Mouse (Mus musculus) midbrain, postnatal 0 days (tissue): Measurements from ENCODE around the gene Ptpn1. TPM values are rescaled to one million over a fixed set of nuclear protein-coding genes. Genes with fewer than 3 reads are reported as not detected.
A peak's percentile ranks its signal among the peaks of the same experiment; 100 is the strongest.

Experiments
- ATAC-seq: fragments of 200-750 bp; cut with Nextera tagmentation; 2 replicates; pipeline ENCODE4 v1.8.0; 2017; ENCODE audit warnings: moderate number of reproducible peaks, mild to moderate bottlenecking, moderate TSS enrichment, moderate library complexity; ENCODE audit not compliant: low FRiP score
- DNase-seq: peaks from one replicate; pipeline ENCODE4 v3.0.0-alpha.2; 2015; ENCODE audit warnings: low spot score
- H3K27ac ChIP-seq: fragments of 300-500 bp; sonication (generic); 2 replicates; pipeline ENCODE4 v1.5.1; 2014; ENCODE audit warnings: low read depth, mild to moderate bottlenecking, low read length, mixed read lengths
- H3K27me3 ChIP-seq: fragments of 300-500 bp; sonication (generic); 2 replicates; pipeline ENCODE4 v1.6.1; 2014; ENCODE audit warnings: low read length, control low read depth, mixed read lengths; ENCODE audit not compliant: insufficient read depth
- H3K36me3 ChIP-seq: fragments of 300-500 bp; sonication (generic); 2 replicates; pipeline ENCODE4 v1.6.1; 2014; ENCODE audit warnings: low read length, control low read depth, mixed read lengths; ENCODE audit not compliant: insufficient read depth
- H3K4me1 ChIP-seq: fragments of 300-500 bp; sonication (generic); 2 replicates; pipeline ENCODE4 v1.6.1; 2014; ENCODE audit warnings: mild to moderate bottlenecking, control low read depth, antibody characterized with exemption, low read length, mixed read lengths; ENCODE audit not compliant: insufficient read depth
- H3K4me2 ChIP-seq: fragments of 300-500 bp; sonication (generic); 2 replicates; pipeline ENCODE4 v1.6.1; 2014; ENCODE audit warnings: low read depth, mild to moderate bottlenecking, low read length, mixed read lengths; ENCODE audit not compliant: poor library complexity, severe bottlenecking
- H3K4me3 ChIP-seq: fragments of 300-500 bp; sonication (generic); 2 replicates; pipeline ENCODE4 v1.5.1; 2014; ENCODE audit warnings: low read depth, mild to moderate bottlenecking, low read length, moderate library complexity
- H3K9ac ChIP-seq: fragments of 300-500 bp; sonication (generic); replicated peaks from 2 replicates; pipeline ENCODE4 v1.6.1; 2014; ENCODE audit warnings: mild to moderate bottlenecking, low read length, moderate library complexity, mixed read lengths; ENCODE audit not compliant: poor library complexity, severe bottlenecking
- H3K9me3 ChIP-seq: fragments of 300-500 bp; sonication (generic); 2 replicates; pipeline ENCODE4 v1.6.1; 2016; ENCODE audit warnings: low read length, control low read depth
- CTCF ChIP-seq: IDR thresholded peaks from 2 replicates; pipeline ENCODE4 v1.5.1; 2016; ENCODE audit warnings: antibody characterized with exemption, mild to moderate bottlenecking
- WGBS: fragments of 180-500 bp; shearing (Covaris S2); extraction: QIAGEN DNeasy Blood & Tissue Kit; methylation state at CpG from one replicate; pipeline ENCODE4 v1.1.7; 2014; 5-methylcytosine and 5-hydroxymethylcytosine counted together
- polyA plus RNA-seq: library from polyadenylated mRNA; unstranded; fragments of >200 nt; fragmentation: Nextera tagmentation; extraction: Ambion mirVana; gene quantifications from 2 replicates; pipeline ENCODE4 v1.2.1, GENCODE M21; 2015
- total RNA-seq: library from RNA; depleted of rRNA; stranded (reverse); fragments of >200 nt; gene quantifications from 2 replicates; pipeline ENCODE4 v1.2.3, GENCODE M21; 2014

The Ptpn1 gene
- total and polyA plus RNA-seq, 2 experiments from 2014 or later, result 42.7 to 59.1 TPM

DNA sequence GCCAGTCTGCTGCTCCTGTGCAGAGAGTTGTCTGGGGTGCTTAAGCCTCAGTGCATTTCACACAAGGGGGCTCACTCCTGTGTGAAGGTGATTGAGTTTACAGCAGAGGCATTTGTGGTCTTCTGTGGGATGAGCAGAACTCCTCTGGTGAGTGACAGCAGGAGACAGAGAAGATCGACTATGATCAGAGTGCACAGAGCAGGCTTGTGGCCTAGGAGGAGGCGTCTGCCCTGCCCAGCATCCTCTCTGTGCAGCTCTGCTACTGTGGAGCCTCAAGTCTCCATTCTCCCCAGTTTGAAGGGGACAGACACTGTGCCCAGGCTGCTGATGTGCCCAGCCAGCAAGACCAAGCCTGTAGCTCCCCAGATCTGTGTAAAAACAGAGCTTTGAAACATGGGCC is 18.0 kb downstream of the Ptpn1 start:
- Histone ChIP-seq H3K4me3 (no peak overlapping the region), H3K4me1 (0 out of 2 replicates have a peak, but pooled peaks cover 4% of the 10 kb centered on the region), H3K4me2 (no peak overlapping the region), H3K27ac (no peak overlapping the region), H3K9me3 (no peaks in the 10 kb centered on the region), H3K36me3 (peaks cover 1% of the 10 kb centered on the region; the same call in 1 of the 2 replicates), H3K27me3 (no peaks in the 10 kb centered on the region), H3K9ac (no peak overlapping the region)
- ATAC-seq (no peak), DNase-seq (no peak)
- no peak for TF ChIP-seq CTCF
- WGBS, result 81% methylated on average over 2 of the region's 2 CpGs

DNA sequence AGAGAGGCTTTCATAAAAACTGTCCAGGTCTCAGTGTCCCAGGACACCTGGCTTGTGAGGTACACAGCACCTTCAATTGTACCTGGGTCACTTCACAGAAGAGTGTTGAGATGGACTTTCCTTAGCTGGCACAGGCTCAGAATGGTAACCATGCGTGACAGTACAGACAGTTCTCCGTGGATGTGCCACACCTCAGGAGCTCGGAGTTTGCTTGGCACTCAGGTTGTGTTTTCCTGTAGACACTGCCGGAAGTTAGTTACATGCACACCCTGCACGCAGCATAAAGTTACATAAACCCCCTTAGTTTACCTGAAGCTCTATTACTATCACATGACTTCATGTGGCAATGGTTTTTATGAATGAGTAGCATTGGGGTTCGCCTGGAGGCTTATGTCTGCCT is 18.8 kb downstream of the Ptpn1 start:
- Histone ChIP-seq H3K9ac (0 out of 2 replicates have a peak overlapping the region, but pooled peaks have one; percentile 33), H3K9me3 (no peaks in the 10 kb centered on the region), H3K4me2 (no peak overlapping the region), H3K36me3 (peaks cover 3% of the 10 kb centered on the region; the same call in 1 of the 2 replicates), H3K4me3 (no peak overlapping the region), H3K27me3 (no peaks in the 10 kb centered on the region), H3K27ac (no peak overlapping the region), H3K4me1 (0 out of 2 replicates have a peak, but pooled peaks cover under 1% of the 10 kb centered on the region)
- WGBS, result 88% methylated on average over 6 of the region's 6 CpGs
- DNase-seq, result no peak
- ATAC-seq, result no peak
- TF ChIP-seq CTCF, result no peak

DNA sequence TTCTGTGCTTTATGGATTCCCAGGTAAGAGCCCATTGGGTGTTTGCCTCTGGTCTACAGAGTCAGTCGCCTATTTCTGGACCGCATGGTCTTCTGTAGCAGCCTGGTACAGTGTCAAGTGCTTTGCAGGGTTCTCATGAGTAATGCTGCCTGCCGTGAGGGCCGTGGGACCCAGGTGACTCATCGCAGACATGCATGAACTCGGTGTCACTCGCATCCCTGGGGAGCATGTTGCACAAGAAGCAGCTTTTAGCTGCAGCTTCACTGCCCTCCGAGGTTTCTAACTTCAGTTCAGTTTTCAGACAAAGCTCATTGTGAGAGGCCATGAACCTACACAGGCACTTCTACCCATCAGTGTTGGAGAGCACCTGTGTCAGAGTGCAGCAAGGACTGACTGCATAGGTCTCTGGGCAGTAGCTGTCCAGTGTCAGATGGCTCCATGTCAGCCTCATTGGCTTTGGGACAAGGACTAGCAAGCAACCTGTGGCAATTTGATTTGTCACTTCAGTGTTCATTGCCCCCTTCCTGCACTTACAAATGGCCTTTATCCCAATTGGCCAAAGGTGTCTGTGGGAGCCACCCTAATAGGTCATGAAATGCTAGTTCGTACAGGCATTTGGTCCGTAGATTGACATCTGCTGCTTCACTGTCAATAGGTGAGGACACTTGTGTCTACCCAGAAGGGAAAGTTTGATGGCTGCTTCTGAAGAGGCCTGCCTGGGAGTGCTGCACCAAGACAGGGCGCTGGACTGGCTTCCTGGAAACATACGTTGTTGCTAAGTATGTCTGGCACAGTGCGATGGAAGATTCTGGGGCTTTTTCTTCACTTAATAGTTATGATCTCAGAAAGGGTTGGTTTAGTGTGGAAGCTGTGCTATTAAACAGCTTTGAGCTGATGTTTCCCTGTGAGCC is 19.7 kb downstream of the Ptpn1 start:
- no peaks in the 10 kb centered on the region for H3K9me3 ChIP-seq
- 89% methylated on average over 13 of the region's 13 CpGs for WGBS
- H3K36me3 ChIP-seq, result peaks cover 3% of the 10 kb centered on the region; the same call in 1 of the 2 replicates
- H3K27me3 ChIP-seq, result no peaks in the 10 kb centered on the region
- H3K4me2 ChIP-seq, result no peak overlapping the region
- ATAC-seq (no peak), DNase-seq (no peak)
- TF ChIP-seq CTCF, result no peak
- H3K4me3 ChIP-seq, result no peak overlapping the region
- H3K27ac ChIP-seq, result no peak overlapping the region
- 0 out of 2 replicates have a peak overlapping the region, but pooled peaks have one; percentile 33 for H3K9ac ChIP-seq
- no peaks in the 10 kb centered on the region for H3K4me1 ChIP-seq

DNA sequence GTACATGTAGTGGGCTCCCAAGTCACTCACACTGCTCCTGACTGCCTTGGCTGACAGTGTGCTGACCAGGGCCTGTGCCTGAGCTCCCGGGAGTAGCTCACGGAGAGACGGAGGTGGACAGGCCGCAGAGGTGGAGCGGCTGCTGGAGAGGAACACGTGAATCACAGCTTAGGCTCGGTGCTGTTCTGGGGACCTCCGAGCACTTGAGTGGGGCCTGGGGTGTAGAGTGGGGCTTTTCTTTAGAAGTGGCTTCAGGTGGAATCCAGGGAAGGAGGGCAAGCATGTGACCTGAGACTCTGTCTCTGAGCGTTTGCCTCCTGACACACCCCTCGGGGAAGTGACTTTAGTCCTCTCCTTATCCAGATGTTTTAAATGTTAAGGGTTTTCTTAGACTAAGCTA is 22.0 kb downstream of the Ptpn1 start:
- ATAC-seq (no peak), DNase-seq (no peak)
- no peaks in the 10 kb centered on the region for H3K9me3 ChIP-seq
- no peak overlapping the region for H3K27ac ChIP-seq
- TF ChIP-seq CTCF, result no peak
- H3K9ac ChIP-seq, result no peak overlapping the region
- H3K27me3 ChIP-seq, result no peaks in the 10 kb centered on the region
- WGBS, result 94% methylated on average over 10 of the region's 10 CpGs
- peaks cover 3% of the 10 kb centered on the region; the same call in 1 of the 2 replicates for H3K36me3 ChIP-seq
- H3K4me2 ChIP-seq, result no peak overlapping the region
- H3K4me3 ChIP-seq, result no peak overlapping the region
- H3K4me1 ChIP-seq, result no peaks in the 10 kb centered on the region

DNA sequence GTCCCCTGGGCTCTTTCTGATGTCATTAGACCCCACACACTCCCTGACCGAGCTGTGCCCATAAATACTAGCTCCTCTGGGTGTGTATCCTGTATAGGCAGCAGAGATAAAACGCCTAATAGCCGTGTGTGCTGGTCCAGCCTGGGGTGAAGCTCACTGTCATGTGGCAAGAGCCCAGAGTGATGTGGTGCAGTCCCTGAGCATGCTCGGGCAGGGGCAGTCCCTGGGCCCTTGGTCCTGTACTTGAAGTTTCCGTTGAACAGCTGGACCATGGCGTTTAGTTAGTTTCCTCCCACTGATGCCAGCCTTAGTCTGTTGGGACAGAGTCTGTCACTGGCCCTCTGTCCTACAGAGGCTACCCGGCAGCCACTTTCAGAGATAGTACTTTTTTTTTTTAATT is 23.1 kb downstream of the Ptpn1 start:
- no peaks in the 10 kb centered on the region for H3K4me1 ChIP-seq
- H3K27ac ChIP-seq, result no peak overlapping the region
- no peak overlapping the region for H3K4me2 ChIP-seq
- no peak overlapping the region for H3K4me3 ChIP-seq
- 91% methylated on average over 7 of the region's 7 CpGs for WGBS
- H3K27me3 ChIP-seq, result no peaks in the 10 kb centered on the region
- no peak overlapping the region for H3K9ac ChIP-seq
- peaks cover 3% of the 10 kb centered on the region; the same call in 1 of the 2 replicates for H3K36me3 ChIP-seq
- no peak for ATAC-seq
- DNase-seq, result no peak
- no peaks in the 10 kb centered on the region for H3K9me3 ChIP-seq
- TF ChIP-seq CTCF, result no peak

DNA sequence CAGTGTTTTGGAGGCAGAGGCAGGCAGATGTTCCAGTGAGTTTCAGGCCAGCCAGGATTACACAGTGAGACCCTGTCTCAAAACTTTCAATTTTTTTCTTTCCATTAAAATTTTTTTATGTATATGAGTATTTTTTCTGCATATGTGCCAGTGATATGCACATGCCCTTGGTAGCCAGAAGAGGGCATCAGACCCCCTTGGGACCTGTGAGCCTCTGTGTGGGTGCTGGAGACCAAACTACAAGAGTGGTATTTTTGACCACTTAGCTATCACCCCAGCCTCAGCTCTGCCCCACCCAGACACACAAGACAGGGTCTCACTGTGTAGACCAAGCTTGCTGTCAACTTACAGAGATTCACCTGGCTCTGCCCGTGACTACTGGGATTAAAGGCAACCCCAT is 25.7 kb downstream of the Ptpn1 start:
- ATAC-seq (no peak), DNase-seq (no peak)
- WGBS, result 83% methylated on average over 1 of the region's 1 CpGs
- peaks cover 3% of the 10 kb centered on the region; the same call in 1 of the 2 replicates for H3K36me3 ChIP-seq
- no peaks in the 10 kb centered on the region for H3K9me3 ChIP-seq
- no peak overlapping the region for H3K9ac ChIP-seq
- no peaks in the 10 kb centered on the region for H3K4me1 ChIP-seq
- TF ChIP-seq CTCF, result peak; percentile 39
- no peaks in the 10 kb centered on the region for H3K27me3 ChIP-seq
- no peak overlapping the region for H3K4me2 ChIP-seq
- H3K27ac ChIP-seq, result no peak overlapping the region
- H3K4me3 ChIP-seq, result no peak overlapping the region
